Mouse (Mus musculus) CD8-positive naive resting alpha-beta T cell, adult 2 months (primary cell): ENCODE results near the gene Vps8.

ENCODE experiments used
- DNase-seq, 2 experiments: peaks; one replicate each; pipeline ENCODE4 v3.0.0; 2022; ENCODE audit warnings: low read depth in 2 of 2, low spot score in 2 of 2

Vps8 gene

GRCm38 (mm10) chr16:21542559-21542958, 119.6 kb downstream of the Vps8 start:
- no peak for DNase-seq

GRCm38 (mm10) chr16:21547446-21547845, 124.5 kb downstream of the Vps8 start:
- no peak for DNase-seq

GRCm38 (mm10) chr16:21549751-21550150, 126.8 kb downstream of the Vps8 start:
- no peak for DNase-seq

DNA sequence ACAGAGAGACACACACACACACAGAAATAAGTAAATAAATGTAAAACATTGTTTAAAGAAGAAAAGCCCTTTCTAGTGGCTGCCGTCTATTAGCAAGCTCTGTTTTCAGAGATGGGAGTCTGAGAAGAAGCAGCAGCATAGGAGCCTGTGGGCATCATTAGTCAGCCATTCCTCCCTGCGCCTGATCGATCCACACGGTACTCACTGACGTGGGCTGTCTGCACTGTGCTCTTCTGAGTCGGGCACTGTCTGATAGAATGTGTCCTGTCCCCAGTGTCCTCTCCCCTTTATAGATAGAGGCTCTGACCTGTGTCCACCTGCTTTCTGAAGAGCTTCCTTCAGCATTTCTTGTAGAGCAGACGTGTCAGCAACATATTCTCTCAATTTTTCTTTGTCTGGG, 127.5 kb downstream of the Vps8 start:
- DNase-seq: no peak

DNA sequence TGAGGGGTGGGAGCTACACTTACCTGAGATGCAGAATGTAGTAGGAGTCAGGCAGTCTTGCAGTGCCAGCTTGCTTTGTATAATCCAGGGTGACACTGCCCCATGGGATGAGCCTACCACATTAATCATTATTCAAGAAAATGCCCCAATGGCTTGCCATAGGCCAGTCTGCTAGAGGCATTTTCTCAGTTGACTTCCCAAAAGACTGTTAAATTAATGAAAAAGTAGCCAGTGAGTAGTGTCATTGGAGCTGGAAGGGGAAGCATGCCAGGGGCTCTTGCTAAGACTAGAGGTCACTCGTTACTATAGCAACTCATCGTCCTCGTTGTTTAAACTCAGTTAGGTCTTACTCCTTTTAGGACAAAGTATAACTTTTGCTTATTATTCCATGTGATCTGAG, 130.6 kb downstream of the Vps8 start:
- DNase-seq: no peak

DNA sequence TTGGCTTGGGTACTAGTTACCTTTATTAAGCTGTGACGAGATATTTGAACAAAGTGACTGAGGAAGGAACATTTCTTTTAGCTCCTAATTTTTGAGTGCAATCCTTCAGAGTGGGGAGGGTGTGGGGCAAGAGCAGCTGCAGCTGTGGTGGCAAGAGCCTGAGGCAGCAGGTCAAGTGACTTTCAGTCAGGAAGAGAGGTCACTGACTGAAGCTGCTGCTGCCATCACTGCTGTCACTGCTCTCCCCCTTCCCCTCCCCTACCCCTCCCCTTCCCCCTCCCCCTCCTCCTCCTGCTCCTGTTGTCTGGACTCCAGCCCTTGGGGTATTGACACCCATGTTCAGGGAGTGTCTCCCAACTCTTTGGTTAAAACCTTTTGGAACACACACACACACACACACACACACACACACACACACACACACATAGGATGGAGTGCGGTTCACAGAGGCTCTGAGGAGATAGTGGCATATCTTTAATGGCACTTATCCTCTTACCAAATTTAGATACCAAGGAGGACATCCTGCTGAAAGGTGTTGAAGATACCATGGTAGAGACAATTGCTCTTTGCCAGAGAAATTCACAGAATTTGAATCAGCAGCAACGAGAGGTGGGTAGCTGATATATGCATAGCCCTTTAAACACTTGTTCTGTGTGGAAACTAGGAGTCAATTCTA, 139.8 kb downstream of the Vps8 start:
- DNase-seq: no peak

DNA sequence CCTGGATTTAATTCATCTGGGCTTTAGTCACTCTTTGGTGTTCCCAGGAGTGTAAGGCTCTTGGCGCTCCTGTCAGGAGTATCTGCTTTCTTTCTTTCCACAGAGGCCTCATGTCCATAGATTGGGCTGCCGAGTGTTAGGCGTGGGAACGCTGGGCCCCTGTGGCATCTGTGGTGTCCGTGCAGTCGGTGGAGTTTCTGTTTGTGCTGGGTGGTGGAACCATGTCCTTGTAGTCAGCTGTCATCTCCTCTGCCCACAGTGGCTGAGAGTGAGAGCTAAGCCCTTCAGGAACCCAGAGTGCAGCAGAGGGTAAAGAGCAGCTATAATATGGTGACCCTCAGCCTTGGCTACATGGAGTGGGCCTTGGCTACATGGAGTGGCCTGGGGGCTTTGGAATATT, 140.4 kb downstream of the Vps8 start:
- DNase-seq: no peak

DNA sequence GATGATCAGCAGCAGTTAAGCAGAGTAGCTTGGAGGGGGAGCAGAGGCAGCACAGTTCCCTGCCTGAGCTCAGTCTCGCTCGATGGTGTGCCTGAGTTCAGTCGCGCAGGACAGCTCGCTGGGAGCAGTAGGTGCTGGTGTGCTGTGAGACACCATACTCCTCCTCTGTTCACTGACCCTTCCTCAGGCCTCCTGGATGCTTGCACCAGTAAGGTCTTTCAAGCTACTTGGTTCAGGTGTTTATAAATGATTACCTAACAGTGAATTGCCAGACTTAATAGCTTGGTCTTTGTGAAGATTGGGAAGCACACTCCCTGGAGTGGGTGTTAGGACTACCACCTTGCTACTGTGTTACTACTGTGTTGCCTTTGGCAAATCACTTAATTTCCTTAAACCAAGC, 144.2 kb downstream of the Vps8 start:
- no peak for DNase-seq

GRCm38 (mm10) chr16:21569952-21570351, 147.0 kb downstream of the Vps8 start:
- DNase-seq: no peak

- no peak for DNase-seq
Observed at GRCm38 (mm10) chr16:21570786-21571185, 147.9 kb downstream of the Vps8 start.

- no peak for DNase-seq
Observed at GRCm38 (mm10) chr16:21576000-21576420, 153.1 kb downstream of the Vps8 start.

- DNase-seq: no peak
Observed at GRCm38 (mm10) chr16:21589110-21589509, 166.2 kb downstream of the Vps8 start.

DNA sequence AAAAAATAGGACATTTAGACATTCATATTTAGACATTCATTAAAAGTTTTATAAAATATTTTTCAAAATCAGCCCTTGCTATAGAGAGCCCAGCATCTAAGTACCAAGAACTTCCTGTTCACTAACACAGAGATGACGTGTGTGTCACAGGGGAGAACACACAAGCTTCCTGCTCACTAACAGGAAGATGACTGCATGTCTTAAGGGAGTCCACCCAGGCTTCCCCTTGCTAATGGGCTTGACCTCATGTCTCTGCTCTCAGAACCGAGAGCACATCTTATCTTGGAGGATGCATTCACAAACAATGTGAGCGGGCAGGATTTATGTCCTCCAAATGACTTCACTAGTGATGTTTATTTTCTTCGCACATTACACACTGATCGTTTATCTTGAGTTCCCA, 167.9 kb downstream of the Vps8 start:
- no peak for DNase-seq

DNA sequence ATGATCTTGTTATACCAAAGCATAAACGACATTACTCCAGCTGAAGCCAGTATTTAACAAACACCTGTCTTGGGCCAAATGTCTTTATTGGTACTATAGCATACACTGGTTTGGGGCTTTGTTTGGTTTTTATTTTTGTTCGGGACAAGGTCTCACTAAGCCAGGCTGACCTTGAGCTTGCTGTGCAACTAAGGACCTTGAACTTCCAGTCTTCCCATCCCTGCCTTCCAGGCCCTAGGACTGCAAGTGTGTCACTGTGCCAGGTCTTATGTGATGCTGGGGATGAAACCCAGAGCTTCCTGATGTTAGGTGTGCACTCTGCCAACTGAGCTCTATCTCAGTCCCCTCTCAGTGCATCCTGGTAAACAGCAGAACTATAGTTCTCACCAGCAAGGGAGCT, 168.6 kb downstream of the Vps8 start:
- no peak for DNase-seq

- no peak for DNase-seq
Observed at GRCm38 (mm10) chr16:21595539-21595938, 172.6 kb downstream of the Vps8 start.

- DNase-seq: no peak
Observed at GRCm38 (mm10) chr16:21604354-21604753, 181.4 kb downstream of the Vps8 start.

GRCm38 (mm10) chr16:21606249-21607020, 183.5 kb downstream of the Vps8 start:
- DNase-seq: no peak

DNA sequence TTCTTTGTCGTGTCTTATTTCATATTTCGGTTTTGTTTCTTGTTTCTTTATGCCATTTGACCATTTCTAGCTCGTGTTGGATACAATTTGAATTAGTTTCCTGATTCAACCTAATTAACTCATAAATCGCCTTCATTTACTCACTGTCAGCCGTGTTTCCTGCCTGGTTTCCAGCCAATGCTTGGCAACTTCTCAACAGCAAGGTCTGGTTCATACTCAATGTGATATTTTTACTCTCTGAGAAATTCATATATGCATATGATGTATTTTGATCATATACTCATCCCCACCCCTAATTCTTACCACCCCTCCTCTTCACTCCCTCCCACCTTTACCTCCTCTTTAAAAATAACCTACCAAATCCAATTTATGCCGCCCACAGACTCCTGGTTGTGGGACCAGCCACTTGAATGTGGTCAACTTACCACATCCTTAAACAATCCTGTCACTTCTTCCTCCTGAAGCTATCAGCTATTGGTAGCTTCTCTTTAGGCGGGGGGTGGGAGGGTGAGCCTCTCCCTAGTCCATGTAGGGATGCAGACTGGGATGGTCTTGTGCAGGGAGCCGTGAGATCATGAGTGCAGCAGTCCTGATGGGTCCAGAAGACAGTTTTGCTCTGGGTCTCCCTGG, 184.2 kb downstream of the Vps8 start:
- DNase-seq: no peak

- DNase-seq: no peak
Observed at GRCm38 (mm10) chr16:21607651-21608040, 184.7 kb downstream of the Vps8 start.

DNA sequence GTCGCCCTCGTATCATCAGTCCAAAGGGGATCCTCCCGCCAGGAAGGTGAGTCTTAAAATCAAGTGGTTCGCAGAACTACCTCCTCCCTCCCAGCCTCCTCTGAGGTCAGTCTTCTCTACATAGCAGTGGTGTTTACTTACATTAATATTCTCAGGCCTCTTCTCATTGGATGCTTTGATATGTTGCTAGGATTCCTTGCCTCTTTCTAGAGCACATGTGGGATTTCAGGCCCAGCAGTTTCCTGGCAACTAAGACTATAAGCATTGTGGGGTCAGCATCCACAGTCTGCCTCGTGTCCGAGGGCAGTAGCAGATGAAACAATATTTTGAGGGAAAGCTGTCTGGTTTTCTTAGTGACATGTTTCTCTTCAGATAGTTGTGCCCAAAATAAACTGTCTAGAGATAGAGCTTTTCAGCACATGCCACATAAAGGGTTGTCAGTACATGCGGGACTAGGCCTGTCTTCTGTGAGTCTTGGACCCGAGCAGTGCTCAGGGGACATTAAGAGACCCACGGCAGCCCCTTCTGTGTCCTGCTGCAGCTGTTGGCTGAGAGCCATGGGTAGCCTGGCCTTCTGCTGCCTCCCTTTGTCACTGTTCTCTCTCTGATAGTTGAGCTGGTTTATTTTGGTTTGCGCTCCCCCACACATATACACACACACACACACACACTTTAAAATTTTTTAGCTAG, 185.4 kb downstream of the Vps8 start:
- no peak for DNase-seq

DNA sequence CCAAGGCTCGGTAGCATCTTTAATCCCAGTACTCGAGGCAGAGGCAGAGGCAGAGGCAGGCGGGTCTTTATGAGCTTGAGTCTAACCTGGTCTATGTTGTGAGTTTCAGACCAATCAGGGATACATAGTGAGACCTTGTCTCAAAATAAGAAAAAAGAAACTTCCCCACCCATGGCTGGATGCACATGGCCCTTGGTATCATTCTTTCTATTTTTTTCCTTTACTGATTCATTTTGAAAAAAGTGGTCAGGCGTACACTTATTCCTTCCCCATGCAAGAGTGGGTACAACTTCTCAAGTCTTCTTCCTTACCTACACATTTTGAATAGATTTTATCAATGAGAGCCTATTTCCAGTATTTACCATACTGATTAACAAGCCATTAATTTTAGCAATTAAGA, 187.6 kb downstream of the Vps8 start:
- no peak for DNase-seq

DNA sequence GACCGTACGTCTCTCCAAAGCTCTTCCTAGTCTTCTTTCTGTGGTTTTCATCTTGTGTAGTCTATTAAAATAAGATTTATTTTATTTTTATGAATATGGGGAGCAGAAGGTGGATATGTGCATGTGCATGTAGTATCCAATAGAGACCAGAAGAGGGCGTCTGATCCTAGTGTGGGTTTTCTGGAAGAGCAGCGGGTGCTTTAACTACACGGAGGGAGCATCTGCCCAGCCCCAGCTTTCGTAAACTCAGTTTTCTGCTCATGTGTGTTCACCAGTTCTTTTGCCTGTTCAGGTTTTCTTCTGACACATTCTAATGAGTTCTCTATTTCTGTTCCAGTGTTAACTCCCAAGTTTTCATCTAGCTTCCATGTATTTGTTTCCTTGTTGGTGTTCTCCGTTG, 192.9 kb downstream of the Vps8 start:
- DNase-seq: no peak
